Mouse (Mus musculus) yolk sac, embryonic 10.5 days (tissue): Measurements from ENCODE around the gene Lpcat2b.

Source experiments
- DNase-seq: peaks from one replicate; pipeline ENCODE4 v3.0.0-alpha.2; 2017; ENCODE audit warnings: low spot score

Gene Lpcat2b

GRCm38 (mm10) chr5:107448784-107449183 is 17.4 kb downstream of the Lpcat2b start:
- no peak for DNase-seq

DNA sequence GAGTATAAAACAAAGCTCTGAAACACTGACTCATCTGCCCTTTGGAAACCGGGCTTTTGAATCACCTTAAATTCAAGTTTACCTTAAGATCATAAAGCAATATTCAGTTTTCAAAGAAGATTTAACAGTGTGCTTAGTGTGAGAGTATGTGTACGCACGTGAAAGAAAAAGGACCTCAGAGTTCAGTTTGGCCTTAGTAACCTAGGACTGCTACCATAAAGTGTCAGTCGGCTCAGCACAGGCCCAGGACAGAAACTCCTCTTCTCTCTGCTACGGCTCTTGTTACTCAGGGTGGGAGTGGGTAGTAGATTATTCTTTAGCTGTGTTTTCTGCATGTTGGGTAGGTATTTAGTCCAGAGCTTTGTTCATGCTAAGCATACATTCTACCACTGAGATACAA is 18.3 kb downstream of the Lpcat2b start:
- no peak for DNase-seq

DNA sequence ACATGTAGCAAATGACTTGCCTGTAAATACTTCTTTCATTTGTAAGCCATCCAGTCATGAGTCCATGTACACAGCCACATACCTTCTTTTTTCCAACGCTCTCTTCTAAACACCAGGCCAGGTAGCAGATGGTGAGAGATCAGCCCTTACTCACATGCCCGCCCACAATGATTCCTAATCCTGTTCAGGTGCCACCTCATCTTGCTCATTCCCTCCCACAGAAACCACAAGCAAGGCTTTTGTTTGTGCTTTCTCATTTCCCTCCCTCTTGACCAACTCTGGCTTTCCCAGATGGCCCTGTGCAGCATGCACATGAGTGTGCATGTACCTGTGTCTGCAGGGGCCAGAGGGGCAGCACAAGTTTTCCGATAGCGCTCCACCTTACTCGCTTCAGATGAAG is 18.9 kb downstream of the Lpcat2b start:
- DNase-seq: no peak

DNA sequence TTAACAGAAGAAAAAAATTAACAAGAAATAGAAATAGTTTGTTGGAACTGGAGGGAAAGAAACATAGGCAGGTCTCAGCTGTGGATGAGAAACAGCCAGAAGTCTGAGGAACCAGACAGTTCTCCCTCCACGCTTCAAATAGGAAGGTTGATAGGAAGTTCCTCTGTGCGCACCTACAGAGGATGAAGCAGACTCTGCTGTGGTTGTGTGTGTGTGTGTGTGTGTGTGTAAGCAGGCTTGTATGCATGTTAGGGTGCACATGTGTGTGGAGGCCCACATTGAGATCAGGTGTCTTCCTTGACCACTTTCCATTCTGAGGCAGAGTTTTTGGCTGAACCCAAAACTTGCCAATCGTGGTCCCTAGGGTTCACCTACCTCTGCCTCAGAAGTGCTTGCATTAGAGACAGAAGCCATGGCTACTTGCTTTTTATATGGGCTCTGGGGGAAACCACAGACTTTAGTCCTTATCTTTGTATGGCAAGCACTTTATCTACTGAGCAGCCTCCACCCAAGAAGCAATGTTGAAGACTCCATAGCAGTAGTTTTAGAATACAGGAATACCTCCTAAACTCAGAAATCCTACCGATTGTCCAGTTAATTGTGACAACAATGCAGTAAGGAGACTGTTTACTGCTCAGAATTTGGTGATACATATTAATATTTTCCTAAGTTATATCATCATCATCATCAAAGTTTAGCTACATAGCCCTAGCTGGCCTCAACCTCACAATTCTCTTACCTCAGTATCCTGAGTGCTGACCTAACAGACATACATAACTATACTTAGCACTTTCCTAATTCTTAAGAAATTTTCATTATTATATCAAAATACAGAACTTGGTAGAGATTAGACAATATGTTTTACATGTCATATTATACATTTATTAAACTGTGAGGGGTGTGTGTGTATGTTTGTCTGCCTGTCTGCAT is 31.1 kb downstream of the Lpcat2b start:
- no peak for DNase-seq

DNA sequence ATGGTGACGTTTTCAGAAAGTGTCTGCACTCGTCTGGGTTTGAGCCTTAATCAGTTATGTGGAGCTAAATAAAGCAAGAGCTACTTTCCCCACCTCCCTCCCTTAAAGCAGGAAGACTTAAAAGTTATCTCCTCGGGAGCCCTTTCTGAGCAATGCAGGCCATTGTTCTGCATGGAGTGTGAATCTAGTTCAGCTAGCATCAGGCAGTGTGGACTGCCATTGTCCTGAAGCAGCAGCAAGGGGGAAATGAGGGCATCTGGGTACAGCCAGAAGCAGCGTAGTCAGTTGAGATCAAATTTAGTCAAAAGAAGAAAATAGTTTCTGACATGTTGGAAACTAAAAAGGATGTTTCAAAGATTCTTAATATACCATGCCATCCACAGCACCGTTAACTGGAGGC is 35.2 kb downstream of the Lpcat2b start:
- DNase-seq: no peak

GRCm38 (mm10) chr5:107467098-107467497 is 35.7 kb downstream of the Lpcat2b start:
- DNase-seq: no peak

GRCm38 (mm10) chr5:107470600-107471329 is 39.4 kb downstream of the Lpcat2b start:
- DNase-seq: no peak

GRCm38 (mm10) chr5:107480194-107480593 is 48.8 kb downstream of the Lpcat2b start:
- no peak for DNase-seq
